Mouse (Mus musculus) limb, embryonic 11.5 days (tissue): ENCODE measurements at regions not wholly inside any gene's neighbourhood (a gene's known extent, or its start where the extent isn't known, plus 50 kb on each side); places are given as distances from the start of the nearest gene placed in this dataset.

Source experiments
- ATAC-seq: fragments of 200-750 bp; cut with Nextera tagmentation; 2 replicates; pipeline ENCODE4 v1.8.0; 2017; ENCODE audit warnings: low read depth; ENCODE audit not compliant: insufficient number of reproducible peaks, low FRiP score, low TSS enrichment
- DNase-seq: peaks from one replicate; pipeline ENCODE4 v3.0.0-alpha.2; 2015; ENCODE audit warnings: low spot score
- H3K27ac ChIP-seq: fragments of 300-500 bp; sonication (generic); replicated peaks from 2 replicates; pipeline ENCODE4 v1.5.1; 2014; ENCODE audit warnings: low read depth, mild to moderate bottlenecking, low read length
- H3K27me3 ChIP-seq: fragments of 300-500 bp; sonication (generic); 2 replicates; pipeline ENCODE4 v1.6.1; 2014; ENCODE audit warnings: mild to moderate bottlenecking, low read length, mixed read lengths; ENCODE audit not compliant: control insufficient read depth, insufficient read depth
- H3K36me3 ChIP-seq: fragments of 300-500 bp; sonication (generic); 2 replicates; pipeline ENCODE4 v1.6.1; 2014; ENCODE audit warnings: mild to moderate bottlenecking, low read length, moderate library complexity, mixed read lengths; ENCODE audit not compliant: control insufficient read depth, insufficient read depth
- H3K4me1 ChIP-seq: fragments of 300-500 bp; sonication (generic); 2 replicates; pipeline ENCODE4 v1.6.1; 2014; ENCODE audit warnings: low read length, mixed read lengths; ENCODE audit not compliant: control insufficient read depth, insufficient read depth
- H3K4me2 ChIP-seq: fragments of 300-500 bp; sonication (generic); 2 replicates; pipeline ENCODE4 v1.6.1; 2014; ENCODE audit warnings: low read depth, mild to moderate bottlenecking, moderate library complexity; ENCODE audit not compliant: severe bottlenecking
- H3K4me3 ChIP-seq: fragments of 300-500 bp; sonication (generic); 2 replicates; pipeline ENCODE4 v1.5.1; 2014; ENCODE audit warnings: low read depth, low read length
- H3K9ac ChIP-seq: fragments of 300-500 bp; sonication (generic); 2 replicates; pipeline ENCODE4 v1.6.1; 2014; ENCODE audit warnings: mild to moderate bottlenecking, low read length
- H3K9me3 ChIP-seq: fragments of 300-500 bp; sonication (generic); 2 replicates; pipeline ENCODE4 v1.6.1; 2016; ENCODE audit warnings: low read length; ENCODE audit not compliant: control insufficient read depth
- WGBS: fragments of 180-500 bp; shearing (Covaris S2); extraction: QIAGEN DNeasy Blood & Tissue Kit; methylation state at CpG from one replicate; pipeline ENCODE4 v1.1.7; 2014; 5-methylcytosine and 5-hydroxymethylcytosine counted together

GRCm38 (mm10) chr4:95127970-95128369, 75.9 kb upstream of the Jun start:
- no peaks in the 10 kb centered on the region for H3K4me1 ChIP-seq
- no peaks in the 10 kb centered on the region for H3K9me3 ChIP-seq
- no peaks in the 10 kb centered on the region for H3K27me3 ChIP-seq
- DNase-seq (no peak), ATAC-seq (no peak)
- H3K27ac ChIP-seq, result no peak overlapping the region
- no peak overlapping the region for H3K4me2 ChIP-seq
- WGBS, result 75% methylated on average over 2 of the region's 2 CpGs
- H3K4me3 ChIP-seq, result no peak overlapping the region
- no peaks in the 10 kb centered on the region for H3K36me3 ChIP-seq
- H3K9ac ChIP-seq, result no peak overlapping the region

GRCm38 (mm10) chr4:95133815-95134214, 81.8 kb upstream of the Jun start:
- H3K4me3 ChIP-seq, result no peak overlapping the region
- no peaks in the 10 kb centered on the region for H3K27me3 ChIP-seq
- ATAC-seq (0 out of 2 replicates have a peak, but pooled peaks have one; percentile 61), DNase-seq (no peak)
- no peak overlapping the region; the same call in 1 of the 2 replicates for H3K27ac ChIP-seq
- H3K9me3 ChIP-seq, result no peaks in the 10 kb centered on the region
- H3K4me2 ChIP-seq, result no peak overlapping the region
- peaks cover 5% of the 10 kb centered on the region; the same call in 1 of the 2 replicates for H3K4me1 ChIP-seq
- no peaks in the 10 kb centered on the region for H3K36me3 ChIP-seq
- no peak overlapping the region for H3K9ac ChIP-seq
- 30% methylated on average over 3 of the region's 3 CpGs for WGBS

GRCm38 (mm10) chr4:95134611-95135010, 82.6 kb upstream of the Jun start:
- H3K27me3 ChIP-seq, result no peaks in the 10 kb centered on the region
- DNase-seq, result no peak

GRCm38 (mm10) chr4:95137413-95138143, 85.6 kb upstream of the Jun start:
- Histone ChIP-seq H3K9me3 (no peaks in the 10 kb centered on the region), H3K4me2 (no peak overlapping the region), H3K27ac (peak overlapping the region; percentile 80), H3K27me3 (no peaks in the 10 kb centered on the region), H3K9ac (no peak overlapping the region), H3K36me3 (no peaks in the 10 kb centered on the region), H3K4me1 (peaks cover 5% of the 10 kb centered on the region; the same call in 1 of the 2 replicates), H3K4me3 (no peak overlapping the region)
- WGBS, result 76% methylated on average over 12 of the region's 12 CpGs
- peak; percentile 29; the same call in 1 of the 2 replicates for ATAC-seq
- DNase-seq, result peak; percentile 46

More at GRCm38 (mm10) chr4:95134611-95135010, 82.6 kb upstream of the Jun start:
- no peak overlapping the region for H3K4me2 ChIP-seq
- WGBS, result 30% methylated on average over 5 of the region's 5 CpGs
- H3K4me1 ChIP-seq, result peaks cover 5% of the 10 kb centered on the region; the same call in 1 of the 2 replicates
- H3K27ac ChIP-seq, result no peak overlapping the region
- no peak for ATAC-seq
- H3K9me3 ChIP-seq, result no peaks in the 10 kb centered on the region
- no peaks in the 10 kb centered on the region for H3K36me3 ChIP-seq
- H3K9ac ChIP-seq, result no peak overlapping the region
- H3K4me3 ChIP-seq, result no peak overlapping the region

- Histone ChIP-seq H3K9me3 (no peaks in the 10 kb centered on the region), H3K36me3 (no peaks in the 10 kb centered on the region), H3K9ac (no peak overlapping the region), H3K4me1 (peaks cover 1% of the 10 kb centered on the region; the same call in 1 of the 2 replicates), H3K4me3 (no peak overlapping the region), H3K4me2 (no peak overlapping the region), H3K27me3 (no peaks in the 10 kb centered on the region), H3K27ac (peak overlapping the region; percentile 14; the same call in 1 of the 2 replicates)
- ATAC-seq (no peak), DNase-seq (no peak)
- 76% methylated on average over 2 of the region's 2 CpGs for WGBS
Observed at GRCm38 (mm10) chr4:95138676-95139075, 86.7 kb upstream of the Jun start.

GRCm38 (mm10) chr4:95141253-95141652, 89.2 kb upstream of the Jun start:
- no peaks in the 10 kb centered on the region; the same call in 1 of the 2 replicates for H3K4me1 ChIP-seq
- 78% methylated on average over 2 of the region's 2 CpGs for WGBS
- H3K36me3 ChIP-seq, result no peaks in the 10 kb centered on the region
- H3K4me2 ChIP-seq, result no peak overlapping the region
- H3K9ac ChIP-seq, result no peak overlapping the region
- no peak overlapping the region for H3K27ac ChIP-seq
- no peak for DNase-seq
- no peak for ATAC-seq
- H3K27me3 ChIP-seq, result no peaks in the 10 kb centered on the region
- H3K4me3 ChIP-seq, result no peak overlapping the region
- no peaks in the 10 kb centered on the region for H3K9me3 ChIP-seq

- no peak overlapping the region for H3K27ac ChIP-seq
- DNase-seq (no peak), ATAC-seq (no peak)
- H3K9me3 ChIP-seq, result no peaks in the 10 kb centered on the region
- no peak overlapping the region for H3K4me2 ChIP-seq
- 81% methylated on average over 4 of the region's 4 CpGs for WGBS
- no peaks in the 10 kb centered on the region for H3K36me3 ChIP-seq
- H3K4me1 ChIP-seq, result no peaks in the 10 kb centered on the region
- H3K27me3 ChIP-seq, result no peaks in the 10 kb centered on the region
- H3K9ac ChIP-seq, result no peak overlapping the region
- H3K4me3 ChIP-seq, result no peak overlapping the region
Observed at GRCm38 (mm10) chr4:95143130-95143529, 91.1 kb upstream of the Jun start.

- H3K27ac ChIP-seq, result no peak overlapping the region
- no peaks in the 10 kb centered on the region for H3K9me3 ChIP-seq
- no peaks in the 10 kb centered on the region for H3K27me3 ChIP-seq
- H3K9ac ChIP-seq, result no peak overlapping the region
- no peak overlapping the region for H3K4me2 ChIP-seq
- no peak overlapping the region for H3K4me3 ChIP-seq
- 60% methylated on average over 5 of the region's 5 CpGs for WGBS
- no peak for DNase-seq
- H3K4me1 ChIP-seq, result no peaks in the 10 kb centered on the region
- no peaks in the 10 kb centered on the region for H3K36me3 ChIP-seq
- no peak for ATAC-seq
Observed at GRCm38 (mm10) chr4:95143668-95144067, 91.6 kb upstream of the Jun start.
